Mouse (Mus musculus): ENCODE measurements around the gene Slc39a3. TPM values are rescaled to one million over a fixed set of nuclear protein-coding genes. Genes with fewer than 3 reads are reported as not detected.

Gene Slc39a3
- 39.6 and 46.3 TPM in 2 replicates for polyA plus RNA-seq (2012; rRNA removed)

DNA sequence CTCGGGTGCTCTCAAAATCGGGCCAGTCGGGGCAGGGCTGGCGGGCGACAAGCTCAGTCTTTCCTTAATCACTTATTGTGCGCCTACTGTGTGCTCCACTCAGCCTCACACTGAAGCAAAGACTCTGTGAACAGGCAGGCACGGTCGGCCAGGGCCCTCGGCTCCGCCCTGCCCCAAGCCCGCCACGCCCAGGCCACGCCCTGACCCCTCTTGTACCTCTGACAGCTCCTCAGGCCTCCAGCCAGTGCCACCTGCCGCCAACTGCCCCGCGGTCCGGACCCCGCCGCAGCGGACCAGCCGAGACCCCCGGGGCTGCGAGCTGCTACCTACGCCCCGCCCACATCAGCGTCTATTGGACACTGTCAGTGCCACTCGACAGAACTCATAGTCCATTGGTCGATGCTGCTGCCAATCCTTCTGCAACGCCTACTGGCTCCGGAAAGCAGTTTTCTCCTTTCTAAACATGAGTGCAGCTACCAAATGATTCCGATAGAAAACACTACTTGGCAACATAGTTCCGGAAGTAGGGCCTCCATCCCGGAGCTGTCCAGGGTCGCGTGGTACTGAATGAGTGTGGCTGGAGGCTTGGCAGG lies at the start of gene Slc39a3:
TSS of gene Slc39a3 (minus strand) at position 439 of the 593 bp plus-strand sequence.
- no peak for TF ChIP-seq CTCF (IDR thresholded peaks at IDR 0.05; ENCODE audit: control insufficient read depth, insufficient read depth, insufficient replicate concordance, low read depth, low read length)
- peak; percentile 57 for TF ChIP-seq POLR2A (IDR thresholded peaks at IDR 0.05; ENCODE audit: control insufficient read depth, low read depth, low read length)
- Histone ChIP-seq H3K27me3 (ENCODE audit: control insufficient read depth, insufficient read depth, low read length) (no peaks in the 10 kb centered on the region), H3K27ac (ENCODE audit: control insufficient read depth, insufficient read depth, low read depth, low read length) (peak within 1 kb of the TSS; percentile 69), H3K4me3 (ENCODE audit: control insufficient read depth, low read depth, low read length) (peak within 1 kb of the TSS; percentile 88), H3K36me3 (ENCODE audit: control insufficient read depth, insufficient read depth, low read length) (no peaks in the 10 kb centered on the region), H3K4me1 (ENCODE audit: control insufficient read depth, insufficient read depth, low read length) (no peaks in the 10 kb centered on the region)

DNA sequence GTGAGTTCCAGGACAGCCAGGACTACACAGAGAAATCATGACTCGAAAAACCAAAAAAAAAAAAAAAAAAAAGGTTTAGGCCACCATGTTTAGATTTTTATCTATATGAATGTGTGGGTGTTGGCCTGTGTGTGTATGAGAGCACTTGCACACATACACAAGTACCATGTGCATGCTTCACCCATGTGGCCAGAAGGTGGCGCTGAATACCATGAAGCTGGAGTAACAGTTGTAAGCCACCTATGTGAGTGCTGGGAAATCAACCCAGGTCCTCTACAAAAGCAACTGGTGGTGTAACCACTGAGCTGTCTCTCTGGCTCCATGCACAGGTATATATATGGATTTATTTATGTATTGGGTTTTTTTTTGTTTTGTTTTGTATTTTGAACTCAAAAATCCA lies 49.8 kb upstream of the Slc39a3 start:
- no peak overlapping the region for H3K27ac ChIP-seq (ENCODE audit: control insufficient read depth, insufficient read depth, low read depth, low read length)
- TF ChIP-seq POLR2A (IDR thresholded peaks at IDR 0.05; ENCODE audit: control insufficient read depth, low read depth, low read length) (no peak), CTCF (IDR thresholded peaks at IDR 0.05; ENCODE audit: control insufficient read depth, insufficient read depth, insufficient replicate concordance, low read depth, low read length) (no peak; the same call in 1 of the 2 replicates)
- no peaks in the 10 kb centered on the region for H3K36me3 ChIP-seq (ENCODE audit: control insufficient read depth, insufficient read depth, low read length)
- peaks cover 5% of the 10 kb centered on the region for H3K4me1 ChIP-seq (ENCODE audit: control insufficient read depth, insufficient read depth, low read length)
- no peaks in the 10 kb centered on the region for H3K27me3 ChIP-seq (ENCODE audit: control insufficient read depth, insufficient read depth, low read length)
- H3K4me3 ChIP-seq (ENCODE audit: control insufficient read depth, low read depth, low read length) = no peak overlapping the region

DNA sequence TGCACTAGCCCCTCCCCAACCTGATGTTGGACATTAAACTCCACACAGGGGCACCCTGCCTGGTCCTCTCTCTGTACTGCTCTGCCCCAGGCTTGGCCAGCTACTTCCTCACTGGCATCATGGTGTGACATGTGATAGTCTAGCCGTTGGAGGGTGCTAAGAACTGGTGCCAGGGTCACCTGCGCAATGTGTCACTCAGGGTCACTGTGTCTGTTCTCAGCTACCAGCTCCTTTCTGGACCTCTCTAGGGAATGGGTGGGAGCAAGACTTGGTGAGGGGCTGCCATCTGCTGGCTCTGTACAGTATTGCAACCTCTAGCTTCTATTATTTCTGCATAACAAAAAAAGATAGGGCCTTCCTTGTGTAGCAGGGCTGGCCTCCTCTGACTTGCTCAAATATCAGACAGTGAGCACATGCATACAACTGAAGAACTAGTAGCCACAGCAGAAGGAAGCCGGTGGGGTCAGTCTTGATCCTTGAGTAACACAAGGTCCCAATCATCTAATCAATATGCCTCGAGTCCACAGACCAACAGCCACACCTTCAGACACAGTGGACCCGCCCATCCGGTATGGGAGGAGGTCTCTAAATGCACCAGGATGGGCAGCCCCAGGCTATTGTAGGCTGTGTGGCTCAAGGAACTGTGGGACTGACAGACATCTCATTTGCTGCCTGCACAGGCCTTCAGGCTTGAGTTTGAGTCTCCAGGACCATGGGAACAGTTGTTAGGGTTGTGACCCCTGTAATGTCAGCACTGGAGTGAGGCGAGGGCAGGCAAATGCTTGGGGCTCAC lies 45.1 kb upstream of the Slc39a3 start:
- Histone ChIP-seq H3K36me3 (ENCODE audit: control insufficient read depth, insufficient read depth, low read length) (no peaks in the 10 kb centered on the region; the same call in none of the 2 replicates), H3K4me1 (ENCODE audit: control insufficient read depth, insufficient read depth, low read length) (no peaks in the 10 kb centered on the region), H3K27me3 (ENCODE audit: control insufficient read depth, insufficient read depth, low read length) (no peaks in the 10 kb centered on the region), H3K27ac (ENCODE audit: control insufficient read depth, insufficient read depth, low read depth, low read length) (no peak overlapping the region), H3K4me3 (ENCODE audit: control insufficient read depth, low read depth, low read length) (no peak overlapping the region)
- TF ChIP-seq CTCF (IDR thresholded peaks at IDR 0.05; ENCODE audit: control insufficient read depth, insufficient read depth, insufficient replicate concordance, low read depth, low read length) (peak; percentile 54; the same call in 1 of the 2 replicates), POLR2A (IDR thresholded peaks at IDR 0.05; ENCODE audit: control insufficient read depth, low read depth, low read length) (no peak)

DNA sequence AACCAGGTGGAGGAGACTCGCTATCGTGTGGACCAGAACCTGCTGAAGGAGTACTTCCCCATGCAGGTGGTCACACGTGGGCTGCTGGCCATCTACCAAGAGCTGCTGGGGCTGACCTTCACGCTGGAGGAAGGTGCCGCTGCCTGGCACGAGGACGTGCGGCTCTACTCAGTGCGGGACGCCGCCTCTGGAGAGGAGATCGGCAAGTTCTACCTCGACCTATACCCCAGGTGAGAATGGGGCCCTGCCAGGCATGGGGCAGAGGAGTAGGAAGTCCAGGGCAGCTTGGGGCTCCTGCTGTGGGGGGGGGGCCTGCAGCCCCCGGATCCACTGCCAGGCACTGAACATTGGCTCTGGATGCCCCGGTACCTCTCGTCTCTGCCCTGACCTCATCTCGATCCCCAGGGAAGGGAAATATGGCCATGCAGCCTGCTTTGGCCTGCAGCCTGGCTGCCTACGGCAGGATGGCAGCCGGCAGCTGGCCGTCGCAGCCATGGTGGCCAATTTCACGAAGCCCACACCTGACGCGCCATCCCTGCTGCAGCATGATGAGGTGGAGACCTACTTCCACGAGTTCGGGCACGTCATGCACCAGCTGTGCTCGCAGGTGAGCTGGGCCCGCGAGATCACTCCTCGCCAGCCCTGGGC lies 42.9 kb upstream of the Slc39a3 start:
- TF ChIP-seq POLR2A (IDR thresholded peaks at IDR 0.05; ENCODE audit: control insufficient read depth, low read depth, low read length) = no peak
- no peak for TF ChIP-seq CTCF (IDR thresholded peaks at IDR 0.05; ENCODE audit: control insufficient read depth, insufficient read depth, insufficient replicate concordance, low read depth, low read length)
- H3K4me3 ChIP-seq (ENCODE audit: control insufficient read depth, low read depth, low read length) = no peak overlapping the region
- H3K27me3 ChIP-seq (ENCODE audit: control insufficient read depth, insufficient read depth, low read length) = no peaks in the 10 kb centered on the region
- H3K36me3 ChIP-seq (ENCODE audit: control insufficient read depth, insufficient read depth, low read length) = no peaks in the 10 kb centered on the region; the same call in none of the 2 replicates
- no peak overlapping the region for H3K27ac ChIP-seq (ENCODE audit: control insufficient read depth, insufficient read depth, low read depth, low read length)
- no peaks in the 10 kb centered on the region for H3K4me1 ChIP-seq (ENCODE audit: control insufficient read depth, insufficient read depth, low read length)

DNA sequence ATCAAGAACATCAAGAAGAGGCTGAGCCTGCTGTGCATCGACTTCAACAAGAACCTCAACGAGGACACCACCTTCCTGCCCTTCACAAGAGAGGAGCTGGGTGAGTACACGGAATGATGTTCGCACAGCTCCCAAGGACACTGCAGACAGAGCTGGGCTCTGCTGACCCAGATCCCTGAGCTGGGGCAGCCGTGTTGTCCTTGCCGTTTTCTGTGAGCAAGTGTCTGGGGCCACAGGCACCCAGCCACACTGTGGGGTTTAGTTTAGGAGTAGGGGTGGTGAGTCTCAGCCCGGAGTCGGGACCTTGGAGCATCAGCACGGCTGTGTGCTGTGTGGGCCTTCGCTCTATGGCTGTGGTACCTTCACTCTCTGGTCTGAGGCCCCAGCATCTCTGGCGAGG lies 40.7 kb upstream of the Slc39a3 start:
- Histone ChIP-seq H3K36me3 (ENCODE audit: control insufficient read depth, insufficient read depth, low read length) (no peaks in the 10 kb centered on the region; the same call in none of the 2 replicates), H3K4me1 (ENCODE audit: control insufficient read depth, insufficient read depth, low read length) (no peaks in the 10 kb centered on the region), H3K4me3 (ENCODE audit: control insufficient read depth, low read depth, low read length) (no peak overlapping the region), H3K27ac (ENCODE audit: control insufficient read depth, insufficient read depth, low read depth, low read length) (no peak overlapping the region), H3K27me3 (ENCODE audit: control insufficient read depth, insufficient read depth, low read length) (no peaks in the 10 kb centered on the region)
- TF ChIP-seq CTCF (IDR thresholded peaks at IDR 0.05; ENCODE audit: control insufficient read depth, insufficient read depth, insufficient replicate concordance, low read depth, low read length) (no peak), POLR2A (IDR thresholded peaks at IDR 0.05; ENCODE audit: control insufficient read depth, low read depth, low read length) (no peak)

DNA sequence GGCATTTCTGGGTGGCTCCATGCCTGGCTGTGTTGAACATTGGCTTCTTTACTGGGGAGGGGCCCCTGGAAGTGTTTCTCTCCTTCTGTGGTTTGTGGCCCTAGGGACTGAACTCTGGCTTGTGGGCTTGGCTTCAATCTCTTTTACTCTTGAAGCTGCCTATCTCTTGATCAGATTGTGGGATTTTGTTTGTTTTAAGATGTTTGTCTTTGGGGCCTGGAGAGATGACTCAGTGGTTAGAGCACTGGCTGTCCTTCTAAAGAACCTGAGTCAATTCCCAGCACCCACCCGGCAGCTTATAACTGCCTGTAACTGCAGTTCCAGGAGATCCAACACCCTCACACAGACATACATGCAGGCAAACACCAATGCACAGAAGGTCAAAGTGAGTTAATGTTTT lies 39.1 kb upstream of the Slc39a3 start:
- Histone ChIP-seq H3K27me3 (ENCODE audit: control insufficient read depth, insufficient read depth, low read length) (no peaks in the 10 kb centered on the region), H3K36me3 (ENCODE audit: control insufficient read depth, insufficient read depth, low read length) (no peaks in the 10 kb centered on the region; the same call in none of the 2 replicates)

DNA sequence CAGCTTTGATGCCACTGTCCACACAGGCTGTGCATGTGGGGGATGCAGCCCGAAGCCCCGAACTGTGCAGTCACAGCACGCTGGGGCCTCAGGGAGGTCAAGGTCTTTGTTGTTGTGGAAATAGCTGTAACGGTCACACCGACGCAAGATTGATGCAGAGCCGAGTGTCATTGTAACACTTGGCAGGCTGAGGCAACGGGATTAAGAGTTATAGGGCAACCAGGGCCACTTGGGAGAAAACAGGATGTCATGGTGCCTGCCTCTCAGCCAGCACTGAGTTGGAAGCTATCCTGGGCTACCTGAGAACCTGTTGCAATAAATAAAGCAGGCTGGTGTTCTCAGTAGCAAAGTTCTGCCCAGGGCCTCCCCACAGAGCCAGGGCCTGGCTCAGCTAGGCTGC lies 38.5 kb upstream of the Slc39a3 start:
- H3K36me3 ChIP-seq (ENCODE audit: control insufficient read depth, insufficient read depth, low read length) = no peaks in the 10 kb centered on the region; the same call in none of the 2 replicates

More for the DNA sequence above, 39.1 kb upstream of the Slc39a3 start:
- Histone ChIP-seq H3K4me3 (ENCODE audit: control insufficient read depth, low read depth, low read length) (no peak overlapping the region), H3K27ac (ENCODE audit: control insufficient read depth, insufficient read depth, low read depth, low read length) (no peak overlapping the region), H3K4me1 (ENCODE audit: control insufficient read depth, insufficient read depth, low read length) (no peaks in the 10 kb centered on the region)
- TF ChIP-seq POLR2A (IDR thresholded peaks at IDR 0.05; ENCODE audit: control insufficient read depth, low read depth, low read length) = no peak
- TF ChIP-seq CTCF (IDR thresholded peaks at IDR 0.05; ENCODE audit: control insufficient read depth, insufficient read depth, insufficient replicate concordance, low read depth, low read length) = no peak

More for the DNA sequence above, 38.5 kb upstream of the Slc39a3 start:
- H3K27ac ChIP-seq (ENCODE audit: control insufficient read depth, insufficient read depth, low read depth, low read length) = no peak overlapping the region
- H3K27me3 ChIP-seq (ENCODE audit: control insufficient read depth, insufficient read depth, low read length) = no peaks in the 10 kb centered on the region
- no peak for TF ChIP-seq POLR2A (IDR thresholded peaks at IDR 0.05; ENCODE audit: control insufficient read depth, low read depth, low read length)
- no peak for TF ChIP-seq CTCF (IDR thresholded peaks at IDR 0.05; ENCODE audit: control insufficient read depth, insufficient read depth, insufficient replicate concordance, low read depth, low read length)
- H3K4me1 ChIP-seq (ENCODE audit: control insufficient read depth, insufficient read depth, low read length) = peaks cover under 1% of the 10 kb centered on the region
- H3K4me3 ChIP-seq (ENCODE audit: control insufficient read depth, low read depth, low read length) = no peak overlapping the region
